Mouse (Mus musculus) stomach, postnatal 0 days (tissue): ENCODE results near the gene Sorbs2. TPM values are rescaled to one million over a fixed set of nuclear protein-coding genes. Genes with fewer than 3 reads are reported as not detected.
A peak's percentile ranks its signal among the peaks of the same experiment; 100 is the strongest.

ENCODE experiments used
- ATAC-seq: fragments of 200-750 bp; cut with Nextera tagmentation; 2 replicates; pipeline ENCODE4 v1.8.0; 2017; ENCODE audit not compliant: low FRiP score, low TSS enrichment
- DNase-seq: peaks from one replicate; pipeline ENCODE4 v3.0.0-alpha.2; 2016; ENCODE audit warnings: low spot score
- H3K27ac ChIP-seq: fragments of 300-500 bp; sonication (generic); replicated peaks from 2 replicates; pipeline ENCODE4 v1.5.1; 2014; ENCODE audit warnings: mild to moderate bottlenecking, control low read depth
- H3K27me3 ChIP-seq: fragments of 300-500 bp; sonication (generic); 2 replicates; pipeline ENCODE4 v1.6.1; 2014; ENCODE audit warnings: low read length; ENCODE audit not compliant: control insufficient read depth, insufficient read depth
- H3K36me3 ChIP-seq: fragments of 300-500 bp; sonication (generic); 2 replicates; pipeline ENCODE4 v1.6.1; 2014; ENCODE audit warnings: low read length, mixed read lengths; ENCODE audit not compliant: control insufficient read depth, insufficient read depth
- H3K4me1 ChIP-seq: fragments of 300-500 bp; sonication (generic); replicated peaks from 2 replicates; pipeline ENCODE4 v1.6.1; 2014; ENCODE audit warnings: antibody characterized with exemption; ENCODE audit not compliant: control insufficient read depth, insufficient read depth
- H3K4me2 ChIP-seq: fragments of 300-500 bp; sonication (generic); replicated peaks from 2 replicates; pipeline ENCODE4 v1.6.1; 2014; ENCODE audit warnings: low read depth, mild to moderate bottlenecking, control low read depth, moderate library complexity
- H3K4me3 ChIP-seq: fragments of 300-500 bp; sonication (generic); 2 replicates; pipeline ENCODE4 v1.5.1; 2014; ENCODE audit warnings: low read depth, low read length, control low read depth
- H3K9ac ChIP-seq: fragments of 300-500 bp; sonication (generic); 2 replicates; pipeline ENCODE4 v1.6.1; 2014; ENCODE audit warnings: mild to moderate bottlenecking, low read length, control low read depth, mixed read lengths
- H3K9me3 ChIP-seq: fragments of 300-500 bp; sonication (generic); 2 replicates; pipeline ENCODE4 v1.6.1; 2016; ENCODE audit warnings: low read length; ENCODE audit not compliant: control insufficient read depth
- CTCF ChIP-seq: IDR thresholded peaks from 2 replicates; pipeline ENCODE4 v1.5.1; 2016; ENCODE audit warnings: antibody characterized with exemption, low read depth, mild to moderate bottlenecking, moderate library complexity
- EP300 ChIP-seq: optimal IDR thresholded peaks from 2 replicates; pipeline ENCODE3; 2016; ENCODE audit warnings: antibody characterized with exemption
- WGBS: fragments of 180-500 bp; shearing (Covaris S2); extraction: QIAGEN DNeasy Blood & Tissue Kit; methylation state at CpG from one replicate; pipeline ENCODE4 v1.1.7; 2014; 5-methylcytosine and 5-hydroxymethylcytosine counted together
- polyA plus RNA-seq: library from polyadenylated mRNA; unstranded; fragments of >200 nt; fragmentation: Nextera tagmentation; extraction: Ambion mirVana; gene quantifications from 2 replicates; pipeline ENCODE4 v1.2.1, GENCODE M21; 2015

The Sorbs2 gene
- polyA plus RNA-seq, 1 experiment from 2014 or later = 21.1 TPM

DNA sequence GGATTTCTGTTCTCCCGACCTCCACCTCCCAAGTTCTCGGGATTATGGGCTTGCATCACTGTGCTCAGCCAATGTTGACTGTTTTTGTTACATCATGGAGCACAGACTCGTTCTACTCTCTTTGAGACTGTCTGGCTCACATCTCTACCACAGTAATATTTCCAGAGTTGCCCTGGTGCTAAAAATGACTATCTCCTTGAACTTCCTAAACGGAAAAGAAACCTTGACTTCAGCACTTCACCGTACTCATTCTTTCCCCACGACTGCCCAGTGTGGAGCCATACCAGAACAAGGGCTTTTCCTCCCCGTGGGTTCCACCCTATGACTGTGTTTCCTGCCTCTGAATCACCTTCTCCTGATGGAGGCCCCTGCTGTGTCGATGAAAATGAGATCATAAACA is 212.2 kb downstream of the Sorbs2 start:
- Histone ChIP-seq H3K27ac (no peak overlapping the region), H3K36me3 (no peaks in the 10 kb centered on the region), H3K4me2 (no peak overlapping the region), H3K4me1 (no peaks in the 10 kb centered on the region; the same call in 1 of the 2 replicates), H3K9me3 (no peaks in the 10 kb centered on the region), H3K4me3 (no peak overlapping the region), H3K9ac (no peak overlapping the region), H3K27me3 (no peaks in the 10 kb centered on the region)
- TF ChIP-seq EP300 = no peak
- no peak for TF ChIP-seq CTCF
- 56% methylated on average over 8 of the region's 8 CpGs for WGBS
- ATAC-seq (peak; percentile 49; the same call in 1 of the 2 replicates), DNase-seq (no peak)

DNA sequence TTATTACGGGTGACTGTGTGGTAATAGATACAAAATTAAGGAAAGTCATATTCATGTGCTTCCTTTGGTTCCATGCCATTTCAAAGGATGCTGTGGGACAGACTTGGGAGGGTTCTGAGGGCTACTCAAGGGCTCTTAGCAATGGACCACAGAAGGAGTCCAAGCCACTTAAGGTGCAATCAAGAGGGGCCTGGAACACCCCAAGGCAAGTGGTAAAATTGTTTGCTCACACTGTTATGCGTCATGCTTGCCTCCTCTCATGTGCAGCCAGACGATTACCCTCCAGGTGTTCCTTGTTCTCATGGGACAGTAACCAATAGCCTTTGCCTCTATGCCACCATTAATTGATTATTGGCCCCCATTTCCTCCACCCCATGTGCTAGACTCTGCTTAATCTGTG is 216.6 kb downstream of the Sorbs2 start:
- TF ChIP-seq EP300 (no peak), CTCF (no peak)
- ATAC-seq = no peak
- 73% methylated on average over 3 of the region's 3 CpGs for WGBS

DNA sequence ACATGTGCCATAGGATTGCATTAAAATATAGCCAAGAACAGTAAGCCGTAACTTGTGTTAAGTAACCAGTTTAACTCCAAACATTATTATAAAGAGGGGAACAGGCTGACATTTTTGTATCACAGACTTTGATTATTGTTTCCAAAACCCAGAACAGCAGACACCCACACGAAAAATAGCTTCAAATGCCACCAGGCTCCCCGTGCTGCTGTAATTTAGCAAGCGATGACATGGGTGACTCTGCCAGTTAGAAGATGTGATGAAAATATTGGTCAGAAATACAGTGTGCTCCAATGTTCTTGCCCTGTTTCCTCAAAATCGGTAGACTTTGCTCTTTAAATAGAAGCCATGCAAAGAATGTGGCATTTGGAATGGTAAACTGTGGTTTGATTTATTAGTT is 217.7 kb downstream of the Sorbs2 start:
- Histone ChIP-seq H3K27ac (no peak overlapping the region), H3K9me3 (no peaks in the 10 kb centered on the region), H3K4me2 (no peak overlapping the region), H3K4me3 (no peak overlapping the region), H3K4me1 (no peaks in the 10 kb centered on the region), H3K36me3 (no peaks in the 10 kb centered on the region), H3K27me3 (no peaks in the 10 kb centered on the region), H3K9ac (no peak overlapping the region)
- WGBS = 48% methylated on average over 5 of the region's 5 CpGs
- TF ChIP-seq CTCF = no peak
- TF ChIP-seq EP300 = no peak
- DNase-seq (no peak), ATAC-seq (no peak)

More for the DNA sequence above, 216.6 kb downstream of the Sorbs2 start:
- Histone ChIP-seq H3K9ac (no peak overlapping the region), H3K9me3 (no peaks in the 10 kb centered on the region), H3K4me1 (no peaks in the 10 kb centered on the region), H3K27ac (no peak overlapping the region), H3K4me3 (no peak overlapping the region), H3K27me3 (no peaks in the 10 kb centered on the region), H3K4me2 (no peak overlapping the region), H3K36me3 (no peaks in the 10 kb centered on the region)
- no peak for DNase-seq

DNA sequence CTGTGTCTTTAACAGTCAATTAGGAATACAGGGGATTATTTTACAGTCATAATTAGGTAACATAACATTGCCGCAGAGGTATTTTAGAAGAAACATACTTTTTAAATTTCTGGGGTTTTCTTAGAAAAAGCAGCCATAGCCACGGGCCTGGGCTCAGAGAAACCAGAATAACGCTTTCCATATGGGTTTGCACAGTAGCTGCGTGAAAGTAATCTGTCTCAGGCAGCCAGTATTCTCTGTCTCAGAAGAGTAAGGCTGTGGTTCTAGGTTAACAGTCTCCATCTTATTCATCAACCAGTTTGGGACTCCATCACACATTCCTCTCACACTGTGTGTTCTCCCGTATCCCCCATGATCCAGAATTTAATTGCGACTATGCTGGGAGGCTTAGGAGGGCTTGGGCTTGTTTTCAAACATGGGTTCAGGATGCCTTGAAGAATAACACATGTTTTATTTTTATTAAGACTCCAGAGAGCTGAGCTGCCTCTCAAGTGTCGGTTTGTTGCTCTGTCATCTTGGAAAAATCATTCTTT is 222.3 kb downstream of the Sorbs2 start:
- WGBS = 54% methylated on average over 7 of the region's 7 CpGs
- no peak for DNase-seq
- H3K9me3 ChIP-seq = no peaks in the 10 kb centered on the region
- no peak overlapping the region for H3K4me2 ChIP-seq
- H3K4me3 ChIP-seq = no peak overlapping the region
- no peak for TF ChIP-seq EP300
- no peaks in the 10 kb centered on the region for H3K27me3 ChIP-seq
- H3K4me1 ChIP-seq = no peaks in the 10 kb centered on the region
- H3K27ac ChIP-seq = no peak overlapping the region
- no peak for ATAC-seq
- no peak overlapping the region for H3K9ac ChIP-seq
- no peaks in the 10 kb centered on the region for H3K36me3 ChIP-seq

GRCm38 (mm10) chr8:45730795-45731194 is 223.2 kb downstream of the Sorbs2 start:
- no peak for TF ChIP-seq EP300
- Histone ChIP-seq H3K4me1 (no peaks in the 10 kb centered on the region), H3K27ac (no peak overlapping the region), H3K4me3 (no peak overlapping the region), H3K9me3 (no peaks in the 10 kb centered on the region), H3K36me3 (no peaks in the 10 kb centered on the region), H3K4me2 (no peak overlapping the region), H3K9ac (no peak overlapping the region), H3K27me3 (no peaks in the 10 kb centered on the region)
- DNase-seq (no peak), ATAC-seq (no peak)
- whole genome bisulfite sequencing = 51% methylated on average over 5 of the region's 5 CpGs

DNA sequence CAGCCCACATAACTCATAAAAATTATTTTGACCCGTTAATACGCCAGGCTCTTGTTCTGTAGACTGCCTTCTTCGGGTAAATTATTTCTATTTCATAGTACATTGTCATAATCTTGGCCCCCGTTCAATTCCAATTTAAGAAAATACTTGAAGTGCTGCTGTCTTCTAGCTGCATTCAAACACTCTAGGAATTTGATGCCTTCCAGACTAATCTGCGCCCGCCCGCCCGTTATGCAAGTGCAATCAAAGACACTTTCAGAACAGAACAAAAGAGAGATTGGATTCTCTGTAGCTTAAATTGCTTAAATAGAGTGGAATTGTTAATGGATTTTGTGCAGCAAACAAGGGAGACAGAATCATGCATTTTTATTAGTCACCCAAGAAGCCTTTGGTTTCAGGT is 226.5 kb downstream of the Sorbs2 start:
- WGBS = 62% methylated on average over 8 of the region's 8 CpGs
- no peak for ATAC-seq

More for the DNA sequence above, 226.5 kb downstream of the Sorbs2 start:
- Histone ChIP-seq H3K4me1 (no peaks in the 10 kb centered on the region), H3K36me3 (no peaks in the 10 kb centered on the region), H3K4me2 (no peak overlapping the region), H3K4me3 (no peak overlapping the region), H3K9ac (no peak overlapping the region), H3K9me3 (no peaks in the 10 kb centered on the region), H3K27ac (no peak overlapping the region), H3K27me3 (no peaks in the 10 kb centered on the region)
- DNase-seq = no peak
- no peak for TF ChIP-seq EP300
